Mouse (Mus musculus) spleen, adult 2 months (tissue): Measurements from ENCODE around the gene Marcksl1. TPM values are rescaled to one million over a fixed set of nuclear protein-coding genes. Genes with fewer than 3 reads are reported as not detected.
A peak's percentile ranks its signal among the peaks of the same experiment; 100 is the strongest.

ENCODE experiments used
- DNase-seq, 2 experiments: peaks; one replicate each; pipeline versions ENCODE4 v3.0.0 to v3.0.0-alpha.2; 2012 to 2021; ENCODE audit warnings: low spot score in 2 of 2, low read depth in 1 of 2
- H3K27ac ChIP-seq: fragments of 200-500 bp; 2 replicates; pipeline ENCODE4 v1.5.1; 2012; ENCODE audit warnings: low read length, inconsistent platforms; ENCODE audit not compliant: insufficient read depth
- H3K27me3 ChIP-seq: fragments of 200-500 bp; 2 replicates; pipeline ENCODE4 v1.6.1; 2012; ENCODE audit warnings: mild to moderate bottlenecking, moderate library complexity, low read length, inconsistent platforms; ENCODE audit not compliant: control insufficient read depth, insufficient read depth
- H3K36me3 ChIP-seq: fragments of 200-500 bp; 2 replicates; pipeline ENCODE4 v1.6.1; 2012; ENCODE audit warnings: mild to moderate bottlenecking, low read length, inconsistent platforms; ENCODE audit not compliant: control insufficient read depth, insufficient read depth
- H3K4me1 ChIP-seq: fragments of 200-500 bp; 2 replicates; pipeline ENCODE4 v1.6.1; 2011; ENCODE audit warnings: inconsistent platforms; ENCODE audit not compliant: control insufficient read depth, insufficient read depth, insufficient read length
- H3K4me3 ChIP-seq: fragments of 200-500 bp; 2 replicates; pipeline ENCODE4 v1.5.1; 2011; ENCODE audit warnings: mild to moderate bottlenecking, inconsistent platforms; ENCODE audit not compliant: insufficient read depth, insufficient read length; ENCODE audit errors: extremely low read depth
- CTCF ChIP-seq: fragments of 200-500 bp; IDR thresholded peaks from 2 replicates; pipeline ENCODE4 v1.5.1; 2011; ENCODE audit warnings: mild to moderate bottlenecking, inconsistent platforms; ENCODE audit not compliant: insufficient read depth, insufficient read length, insufficient replicate concordance; ENCODE audit errors: extremely low read depth
- POLR2A ChIP-seq: fragments of 200-500 bp; IDR thresholded peaks from 2 replicates; pipeline ENCODE4 v1.6.1; 2011; ENCODE audit warnings: low read depth, low read length, inconsistent platforms
- WGBS: fragments of 180-500 bp; shearing (Covaris S2); methylation state at CpG from one replicate; pipeline ENCODE4 v1.1.7; 2018; 5-methylcytosine and 5-hydroxymethylcytosine counted together
- polyA plus RNA-seq: library from polyadenylated mRNA; depleted of rRNA; stranded (reverse); fragments of >200 nt; gene quantifications from 2 replicates; pipeline ENCODE4 v1.2.3, GENCODE M21; 2012; rRNA removed

Gene Marcksl1
- 44.0 and 55.7 TPM in 2 replicates for polyA plus RNA-seq

GRCm38 (mm10) chr4:129513086-129513767 lies at the start of gene Marcksl1:
Gene Marcksl1 (plus strand): TSS chr4:129513581.
- Histone ChIP-seq H3K27ac (no peak within 1 kb of the TSS; the same call in 1 of the 2 replicates), H3K4me1 (peaks cover 11% of the 10 kb centered on the region), H3K4me3 (peak within 1 kb of the TSS; percentile 66), H3K27me3 (peaks cover 4% of the 10 kb centered on the region; the same call in 1 of the 2 replicates), H3K36me3 (peaks cover 11% of the 10 kb centered on the region)
- peak; percentile 60 to 87 for DNase-seq
- WGBS: 11% methylated on average over 47 of the region's 47 CpGs
- TF ChIP-seq POLR2A: peak; percentile 77
- TF ChIP-seq CTCF: no peak

GRCm38 (mm10) chr4:129464286-129464815 lies 49.0 kb upstream of the Marcksl1 start:
- Histone ChIP-seq H3K4me1 (no peaks in the 10 kb centered on the region; the same call in 1 of the 2 replicates), H3K27ac (peak overlapping the region; percentile 45; the same call in 1 of the 2 replicates), H3K36me3 (peaks cover 32% of the 10 kb centered on the region), H3K4me3 (no peak overlapping the region), H3K27me3 (no peaks in the 10 kb centered on the region)
- TF ChIP-seq POLR2A: no peak
- no peak for TF ChIP-seq CTCF
- 62% methylated on average over 4 of the region's 4 CpGs for WGBS
- DNase-seq: no peak

- no peak overlapping the region for H3K27ac ChIP-seq
- no peaks in the 10 kb centered on the region for H3K4me1 ChIP-seq
- TF ChIP-seq POLR2A (no peak), CTCF (no peak)
- no peak for DNase-seq
- H3K36me3 ChIP-seq: peaks cover 49% of the 10 kb centered on the region
- H3K27me3 ChIP-seq: no peaks in the 10 kb centered on the region
- no peak overlapping the region for H3K4me3 ChIP-seq
- WGBS: 95% methylated on average over 11 of the region's 11 CpGs
Observed at GRCm38 (mm10) chr4:129476047-129476446, 37.3 kb upstream of the Marcksl1 start.

- TF ChIP-seq POLR2A (no peak), CTCF (no peak)
- Histone ChIP-seq H3K4me1 (no peaks in the 10 kb centered on the region), H3K4me3 (no peak overlapping the region), H3K27ac (no peak overlapping the region), H3K27me3 (no peaks in the 10 kb centered on the region), H3K36me3 (peaks cover 32% of the 10 kb centered on the region)
- DNase-seq: no peak
- WGBS: 95% methylated on average over 3 of the region's 3 CpGs
Observed at GRCm38 (mm10) chr4:129479863-129480262, 33.5 kb upstream of the Marcksl1 start.

GRCm38 (mm10) chr4:129481090-129481489 lies 32.3 kb upstream of the Marcksl1 start:
- DNase-seq: no peak
- 90% methylated on average over 1 of the region's 1 CpGs for WGBS

GRCm38 (mm10) chr4:129490972-129491880 lies 22.2 kb upstream of the Marcksl1 start, which contains the start of the genes Tssk3 and Fam229a:
Gene Tssk3 (minus strand): TSS chr4:129491022.
Gene Fam229a (plus strand): TSS chr4:129491190.
- no peak for DNase-seq
- Histone ChIP-seq H3K4me3 (0 out of 2 replicates have a peak within 1 kb of the TSS, but pooled peaks have one; percentile 1), H3K27me3 (peaks cover 1% of the 10 kb centered on the region; the same call in 1 of the 2 replicates), H3K4me1 (peaks cover 10% of the 10 kb centered on the region), H3K36me3 (peaks cover 16% of the 10 kb centered on the region), H3K27ac (no peak within 1 kb of the TSS)
- WGBS: 32% methylated on average over 70 of the region's 70 CpGs
- TF ChIP-seq POLR2A: no peak
- TF ChIP-seq CTCF: no peak

More at GRCm38 (mm10) chr4:129481090-129481489, 32.3 kb upstream of the Marcksl1 start:
- Histone ChIP-seq H3K27me3 (no peaks in the 10 kb centered on the region), H3K4me3 (no peak overlapping the region), H3K36me3 (peaks cover 36% of the 10 kb centered on the region), H3K4me1 (no peaks in the 10 kb centered on the region), H3K27ac (no peak overlapping the region)
- TF ChIP-seq CTCF (no peak), POLR2A (no peak)
